Mouse (Mus musculus) spleen, embryonic (tissue): ENCODE data around the gene Gpr31b.
"Not testable (repeated sequence)": the region's sequence is repeated elsewhere in the genome, so short reads cannot be mapped to it uniquely, and the experiment has no call there.

ENCODE experiments used
- CTCF ChIA-PET: fragments of 350-600 bp; sonication (Branson Sonifier 250); formaldehyde crosslinking; loops from one replicate; lab custom pipeline; 2022; lab: Charles Lee

The Gpr31b gene

DNA sequence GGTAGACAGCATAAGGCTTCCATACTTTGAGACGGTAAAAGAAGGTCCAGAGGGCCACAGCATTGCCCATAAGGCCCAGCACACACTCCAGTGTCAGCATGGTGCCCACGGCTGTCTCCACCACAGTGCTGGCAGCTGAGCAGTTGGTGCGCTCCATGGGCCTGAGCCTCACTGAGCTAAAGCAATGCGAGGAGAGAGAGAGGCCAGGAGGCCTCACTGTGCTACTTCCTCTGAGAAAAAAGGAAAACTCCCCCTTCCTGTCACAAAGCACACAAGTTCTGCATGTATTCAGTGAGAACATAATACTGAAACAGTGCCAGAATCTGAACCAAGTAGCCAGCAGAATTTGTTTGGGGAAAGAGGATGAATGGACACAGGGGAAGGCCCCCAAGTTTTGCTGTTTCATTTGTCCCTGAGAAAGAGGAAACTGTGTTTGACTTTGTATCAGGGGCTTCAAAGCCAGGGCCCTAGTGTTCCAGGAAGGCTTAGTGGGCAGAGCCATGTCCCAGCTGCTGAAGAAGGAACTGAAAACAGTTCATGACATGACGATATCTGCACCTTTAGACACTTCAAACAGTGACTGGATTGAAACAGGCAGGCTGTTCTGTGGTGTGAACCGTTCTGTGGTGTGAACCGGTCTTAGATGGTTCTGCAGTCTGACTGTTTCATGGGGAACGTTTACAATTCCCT lies at the start of gene Gpr31b:
Gpr31b (minus strand) TSS at position 173 of the 690 bp plus-strand sequence.
- CTCF ChIA-PET = not testable (repeated sequence)

DNA sequence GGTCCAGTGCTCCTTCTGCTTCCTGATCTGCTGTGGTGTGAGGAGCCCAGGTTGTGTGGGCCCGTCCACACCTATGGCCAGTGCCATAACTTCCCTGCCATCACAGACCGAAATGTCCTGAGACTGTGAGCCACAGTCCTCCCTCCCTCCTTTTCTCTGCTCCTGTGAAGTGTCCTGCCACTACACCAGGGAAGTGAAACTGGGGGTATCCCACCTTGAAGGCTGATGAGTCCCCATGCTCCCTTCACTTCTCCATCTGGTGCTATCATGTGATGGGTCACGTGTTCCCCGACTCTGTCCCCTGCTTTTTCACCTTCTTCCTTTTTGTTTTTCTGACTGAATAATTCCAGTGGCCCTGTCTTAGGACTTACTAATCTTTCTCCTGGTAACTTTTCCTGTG lies 40.9 kb upstream of the Gpr31b start:
- CTCF ChIA-PET = not testable (repeated sequence)

GRCm38 (mm10) chr17:13092100-13092764 lies 40.1 kb upstream of the Gpr31b start:
- CTCF ChIA-PET = not testable (repeated sequence)

GRCm38 (mm10) chr17:13091510-13091909 lies 39.4 kb upstream of the Gpr31b start:
- CTCF ChIA-PET = not testable (repeated sequence)

DNA sequence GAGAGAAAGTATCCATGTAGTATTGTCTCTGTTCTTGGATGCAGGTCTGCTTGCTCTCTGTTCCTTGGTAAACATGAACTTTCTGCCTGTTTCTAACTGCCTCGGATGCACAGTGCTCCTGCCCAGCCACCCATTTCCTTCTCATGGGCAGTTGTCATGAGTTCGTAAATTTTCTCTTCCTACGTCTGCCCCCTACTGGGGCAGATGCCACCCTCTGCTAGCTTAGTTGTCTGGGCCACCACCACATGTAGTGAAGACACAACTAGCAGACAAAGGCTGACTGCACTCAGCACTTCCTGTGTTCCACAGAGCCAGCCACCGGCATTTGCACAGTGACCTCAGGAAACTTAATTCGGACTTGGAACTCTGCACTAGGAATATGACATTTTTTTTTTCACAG lies 17.1 kb upstream of the Gpr31b start:
- CTCF ChIA-PET = not testable (repeated sequence)

DNA sequence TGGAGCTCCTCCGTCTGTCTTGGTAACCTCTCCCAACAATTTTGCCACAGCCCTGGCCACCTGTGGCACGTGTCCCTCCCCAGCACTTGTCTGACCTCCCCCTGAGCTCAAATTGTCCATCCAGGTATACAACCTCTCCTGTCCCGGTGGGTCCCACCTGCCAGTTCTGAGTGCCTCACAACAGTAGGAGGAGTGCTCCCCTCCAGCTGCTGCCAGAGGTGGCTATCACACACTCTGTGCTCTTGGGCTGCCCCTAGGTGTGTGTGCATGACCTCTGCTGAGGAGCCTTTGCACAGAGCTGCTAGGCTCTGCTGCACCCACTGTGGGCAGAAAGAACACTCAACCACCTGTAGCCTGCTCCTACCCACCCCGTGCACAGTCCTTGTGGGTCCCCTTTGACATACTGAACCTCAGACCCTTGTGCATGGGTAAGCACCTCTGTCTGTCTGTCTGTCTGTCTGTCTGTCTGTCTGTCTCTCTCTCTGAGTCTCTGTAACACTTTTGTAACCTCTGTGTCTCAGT lies 15.8 kb upstream of the Gpr31b start:
- CTCF ChIA-PET = not testable (repeated sequence)

DNA sequence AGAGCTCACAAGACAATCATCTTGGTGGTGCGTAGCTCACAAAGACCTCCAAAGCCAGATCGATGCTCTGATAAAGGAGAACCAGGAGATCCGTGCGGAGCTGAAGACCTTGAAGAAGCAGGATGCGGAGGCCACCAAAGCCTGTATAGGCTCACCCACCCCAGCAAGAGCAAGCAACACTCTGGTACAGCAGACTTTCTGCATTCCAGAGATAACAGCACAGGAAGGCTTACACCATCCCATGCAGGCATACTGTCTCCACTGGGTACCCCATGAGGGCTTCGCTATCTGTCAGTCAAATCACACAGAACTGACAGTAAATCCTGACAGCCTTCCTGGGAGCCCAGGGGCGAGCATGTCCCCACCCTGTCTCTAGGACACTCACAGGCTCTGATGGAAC lies 10.8 kb upstream of the Gpr31b start:
- CTCF ChIA-PET = not testable (repeated sequence)

GRCm38 (mm10) chr17:13060804-13061203 lies 8.7 kb upstream of the Gpr31b start, which contains the start of gene Tcp10b:
Gene Tcp10b, plus strand, starts transcription at chr17:13061104.
- CTCF ChIA-PET = not testable (repeated sequence)

GRCm38 (mm10) chr17:13043846-13044673 lies 8.0 kb downstream of the Gpr31b start:
- CTCF ChIA-PET = not testable (repeated sequence)

- CTCF ChIA-PET = not testable (repeated sequence)
Observed at GRCm38 (mm10) chr17:13036627-13037192, 15.4 kb downstream of the Gpr31b start.

DNA sequence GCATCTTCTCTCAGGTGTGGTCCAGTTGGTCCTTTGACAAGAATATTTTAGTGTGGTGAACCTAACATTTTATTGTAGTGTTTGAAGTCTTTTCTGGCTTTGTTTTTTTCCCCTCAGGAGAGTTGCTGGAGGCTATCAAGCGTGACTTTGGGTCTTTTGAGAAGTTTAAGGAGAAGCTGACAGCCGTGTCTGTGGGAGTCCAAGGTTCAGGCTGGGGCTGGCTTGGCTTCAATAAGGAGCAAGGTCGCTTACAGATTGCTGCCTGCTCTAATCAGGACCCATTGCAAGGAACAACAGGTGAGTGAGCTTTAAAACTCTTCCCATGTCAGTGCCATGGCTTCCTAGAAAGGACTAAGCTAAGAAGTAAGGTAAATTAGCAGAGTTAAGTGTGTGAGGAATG lies 38.8 kb downstream of the Gpr31b start:
- CTCF ChIA-PET = no interaction called here

GRCm38 (mm10) chr17:13009887-13010286 lies 42.2 kb downstream of the Gpr31b start:
- CTCF ChIA-PET = interaction anchor here (0.6 kb wide), 1 partner anchor 28 kb away, joined by 6 read pairs; no protein-coding TSS in a partner anchor

- CTCF ChIA-PET = interaction anchor here (0.5 to 1.1 kb wide), 2 partner anchors 11 to 636 kb away, joined by 5 read pairs; no protein-coding TSS in a partner anchor
Observed at GRCm38 (mm10) chr17:13008528-13008927, 43.6 kb downstream of the Gpr31b start.

GRCm38 (mm10) chr17:13007730-13008425 lies 44.2 kb downstream of the Gpr31b start:
- CTCF ChIA-PET = interaction anchor here (0.5 to 0.7 kb wide), 2 partner anchors 11 to 635 kb away, joined by 3 to 5 read pairs; no protein-coding TSS in a partner anchor

DNA sequence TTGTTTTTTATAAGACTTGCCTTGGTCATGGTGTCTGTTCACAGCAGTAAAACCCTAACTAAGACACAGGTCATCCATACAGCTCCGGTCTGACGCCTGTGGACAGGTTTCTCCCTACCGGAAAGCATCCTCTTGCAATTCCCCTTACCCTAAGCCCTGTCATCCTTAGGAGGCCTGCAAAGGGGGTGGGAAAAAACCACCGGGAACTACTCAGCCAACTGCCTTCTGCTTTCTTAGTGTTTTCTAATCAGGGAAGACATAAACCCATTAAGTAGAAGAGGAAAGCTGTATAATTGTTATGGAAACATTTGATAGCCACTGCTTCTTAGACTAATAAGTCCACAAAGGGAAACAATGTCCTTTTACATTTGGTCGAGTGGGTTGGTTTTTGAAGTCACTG lies 45.1 kb downstream of the Gpr31b start:
- CTCF ChIA-PET = interaction anchor here (0.7 kb wide), 1 partner anchor 15 kb away, joined by 3 read pairs; no protein-coding TSS in a partner anchor

DNA sequence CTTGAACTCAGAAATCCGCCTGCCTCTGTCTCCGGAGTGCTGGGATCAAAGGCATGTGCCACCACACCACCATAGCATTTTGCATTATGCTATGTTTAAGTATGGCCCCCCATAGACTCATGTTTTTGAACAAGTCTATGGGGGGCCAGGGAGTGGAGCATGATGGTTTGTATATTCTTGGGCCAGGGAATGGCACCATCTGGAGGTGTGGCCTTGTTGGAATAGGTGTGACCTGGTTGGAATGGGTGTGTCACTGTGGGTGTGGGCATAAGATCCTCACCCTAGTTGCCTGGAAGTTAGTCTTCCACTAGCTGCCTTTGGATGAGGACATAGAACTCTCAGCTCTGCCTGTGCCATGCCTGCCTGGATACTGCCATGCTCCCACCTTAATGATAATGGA lies 45.5 kb downstream of the Gpr31b start, which contains the start of gene Sod2:
Sod2 (plus strand) TSS at position 301 of the 400 bp plus-strand sequence.
- CTCF ChIA-PET = interaction anchor here (0.7 kb wide), 1 partner anchor 15 kb away, joined by 3 read pairs; no protein-coding TSS in a partner anchor

- CTCF ChIA-PET = not testable (repeated sequence)
Observed at GRCm38 (mm10) chr17:13004436-13004835, 47.7 kb downstream of the Gpr31b start.

DNA sequence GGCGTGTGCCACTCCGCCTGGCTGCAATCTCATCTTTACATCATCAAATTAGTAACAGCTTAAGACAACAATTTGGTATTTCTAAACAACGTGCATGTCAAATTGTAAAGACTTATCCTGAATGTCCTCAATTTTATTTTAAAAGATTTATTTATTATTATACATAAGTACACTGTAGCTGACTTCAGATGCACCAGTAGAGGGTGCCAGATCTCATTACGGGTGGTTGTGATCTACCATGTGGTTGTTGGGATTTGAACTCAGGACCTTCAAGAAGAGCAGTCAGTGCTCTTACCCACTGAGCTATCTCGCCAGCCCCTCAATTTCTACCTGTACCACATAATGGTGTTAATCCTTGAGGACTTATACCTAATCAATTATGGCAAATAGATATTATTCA lies 49.9 kb downstream of the Gpr31b start:
- CTCF ChIA-PET = not testable (repeated sequence)
